Mouse (Mus musculus): Measurements from ENCODE around the gene Krt72.

Krt72 gene

GRCm38 (mm10) chr15:101786360-101786759 is at the start of gene Krt72:
Krt72 (minus strand) TSS chr15:101786460.
- no peak for DNase-seq

GRCm38 (mm10) chr15:101834784-101835328 is 48.6 kb upstream of the Krt72 start:
- DNase-seq = no peak

GRCm38 (mm10) chr15:101833131-101833530 is 46.9 kb upstream of the Krt72 start:
- no peak for DNase-seq

GRCm38 (mm10) chr15:101829441-101829840 is 43.2 kb upstream of the Krt72 start:
- DNase-seq = no peak

- no peak for DNase-seq
Measured at GRCm38 (mm10) chr15:101821786-101822185, 35.5 kb upstream of the Krt72 start.

- no peak for DNase-seq
Measured at GRCm38 (mm10) chr15:101817875-101818274, 31.6 kb upstream of the Krt72 start, which contains the start of gene Krt2. Krt2 (minus strand) TSS chr15:101818169.

GRCm38 (mm10) chr15:101803052-101803822 is 17.0 kb upstream of the Krt72 start:
- DNase-seq = no peak

- no peak for DNase-seq
Measured at GRCm38 (mm10) chr15:101802296-101802835, 16.1 kb upstream of the Krt72 start, which contains the start of gene Krt73. Krt73 (minus strand) TSS chr15:101802346.

GRCm38 (mm10) chr15:101790867-101791266 is 4.6 kb upstream of the Krt72 start:
- DNase-seq = no peak

GRCm38 (mm10) chr15:101773420-101773819 is 12.8 kb downstream of the Krt72 start:
- DNase-seq = no peak

- peak; percentile 83 for DNase-seq
Measured at GRCm38 (mm10) chr15:101772711-101773081, 13.6 kb downstream of the Krt72 start.

GRCm38 (mm10) chr15:101772080-101772710 is 14.1 kb downstream of the Krt72 start:
- DNase-seq = peak; percentile 50

GRCm38 (mm10) chr15:101770226-101770625 is 16.0 kb downstream of the Krt72 start:
- DNase-seq = no peak

- no peak for DNase-seq
Measured at GRCm38 (mm10) chr15:101742711-101743110, 43.5 kb downstream of the Krt72 start, which contains the start of gene Krt71. Krt71 (minus strand) TSS chr15:101743109.

- DNase-seq = no peak
Measured at GRCm38 (mm10) chr15:101737786-101738185, 48.5 kb downstream of the Krt72 start.

- DNase-seq = no peak
Measured at GRCm38 (mm10) chr15:101730653-101731052, 55.6 kb downstream of the Krt72 start.
